ENCODE assay signal across 26 mouse cellular contexts in the genomic region with DNA sequence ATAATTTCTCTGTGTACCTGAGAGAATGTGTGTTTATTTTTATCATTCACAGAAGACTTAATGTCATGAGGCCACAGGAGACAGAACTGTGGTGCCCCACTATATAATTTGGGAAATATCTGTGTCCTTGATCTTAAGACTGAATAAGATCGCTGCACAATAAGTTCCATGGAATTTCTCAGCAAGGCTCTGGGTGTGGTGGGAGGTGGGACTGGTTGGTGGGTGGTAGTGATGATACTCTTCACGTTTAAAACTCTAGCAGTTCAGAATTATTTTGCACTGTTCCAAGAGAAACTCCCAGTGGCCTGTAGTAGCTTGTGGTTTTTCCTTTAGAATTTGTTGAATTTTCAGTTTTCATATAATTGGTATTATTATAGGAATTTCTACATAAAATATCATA.
DNase-seq lines count a peak whose midpoint lies in the region; ATAC-seq lines count a peak whose summit lies in the region.
"Had no signal": no experiment of that assay in that cellular context is flagged by ENCODE, and none has a peak within 500 bp of the region (broad histone marks: within the 10 kb centered on the region; RNA-seq: fewer than 3 reads in every experiment).

No protein-coding gene starts in this region.

- H3K4me1 ChIP-seq in kidney, embryonic 16.5 days (ENCODE audit: insufficient read depth, low read length): no peaks in the 10 kb centered on the region
- H3K4me1 ChIP-seq: forebrain, embryonic 10.5 days; forebrain, embryonic 13.5 days; heart, embryonic 10.5 days; heart, embryonic 13.5 days had no signal

- intact Hi-C loops in left cerebral cortex, postnatal 10 days (cut with DNase I): no loop called here

- no peaks in the 10 kb centered on the region for H3K27me3 ChIP-seq in kidney, embryonic 16.5 days (ENCODE audit: insufficient read depth, low read length)
- H3K27me3 ChIP-seq: forebrain, embryonic 13.5 days; heart, embryonic 13.5 days had no signal

- H3K27ac ChIP-seq in kidney, embryonic 16.5 days (ENCODE audit: low read length): no peak overlapping the region
- H3K27ac ChIP-seq: forebrain, embryonic 10.5 days; forebrain, embryonic 13.5 days; heart, adult 2 months; heart, embryonic 10.5 days; heart, embryonic 13.5 days; hindbrain, embryonic 14.5 days; hindbrain, postnatal 0 days had no signal

- H3K4me3 ChIP-seq in kidney, embryonic 16.5 days (ENCODE audit: low read length): no peak overlapping the region
- H3K4me3 ChIP-seq: forebrain, embryonic 10.5 days; forebrain, embryonic 13.5 days; heart, adult 2 months; heart, embryonic 10.5 days; heart, embryonic 13.5 days had no signal

- 74% methylated on average over 2 of the region's 2 CpGs for WGBS in kidney, embryonic 16.5 days

- no peaks in the 10 kb centered on the region for H3K9me3 ChIP-seq in kidney, embryonic 16.5 days (ENCODE audit: low read length)
- H3K9me3 ChIP-seq: forebrain, embryonic 10.5 days; forebrain, embryonic 13.5 days; heart, embryonic 10.5 days; heart, embryonic 13.5 days had no signal

- H3K36me3 ChIP-seq in kidney, embryonic 16.5 days (ENCODE audit: insufficient read depth, low read length): no peaks in the 10 kb centered on the region
- H3K36me3 ChIP-seq: forebrain, embryonic 10.5 days; heart, embryonic 10.5 days; heart, embryonic 13.5 days had no signal

- H3K4me2 ChIP-seq in kidney, embryonic 16.5 days (replicated peaks; ENCODE audit: low read depth, low read length): no peak overlapping the region
- H3K4me2 ChIP-seq: forebrain, embryonic 13.5 days; heart, embryonic 13.5 days; hindbrain, embryonic 14.5 days had no signal

- no peak for DNase-seq in frontal cortex, postnatal 25 days (ENCODE audit: low spot score in 2 of 2)
- DNase-seq in left cerebral cortex, adult 11 months (ENCODE audit: low spot score): peak; percentile 7
- DNase-seq in left cerebral cortex, postnatal 10 days (ENCODE audit: extremely low spot score in 1 of 2, low spot score in 2 of 2): no peak
- DNase-seq in right cerebral cortex, adult 18-20 months: peak; percentile 32
- no peak for DNase-seq in right cerebral cortex, postnatal 10 days (ENCODE audit: low spot score in 2 of 2)
- DNase-seq in telencephalon, adult 2 months (ENCODE audit: low read depth, low spot score): peak; percentile 10
- DNase-seq: adrenal gland, adult 8-10 months; adrenal gland, postnatal 25 days; cerebellum, adult 18-20 months; cerebellum, adult 9-10 months; cerebellum, postnatal 14 days; gastrocnemius, postnatal 10 days; gastrocnemius, postnatal 36 days; heart, adult 2 months; heart, postnatal 14 days; heart, postnatal 4 days had no signal

- H3K9ac ChIP-seq in kidney, embryonic 16.5 days (replicated peaks; ENCODE audit: low read length): no peak overlapping the region
- H3K9ac ChIP-seq: forebrain, embryonic 13.5 days; heart, embryonic 13.5 days; hindbrain, embryonic 14.5 days had no signal

- ATAC-seq in frontal cortex, adult (ENCODE audit: low TSS enrichment): peak; percentile 90
- ATAC-seq in kidney, embryonic 16.5 days (ENCODE audit: low FRiP score, low TSS enrichment): no peak
- ATAC-seq: activated CD4-positive, CD25-positive, alpha-beta regulatory T cell, adult 4 months; forebrain, embryonic 13.5 days; forebrain, embryonic 16.5 days; hindbrain, postnatal 0 days had no signal

Comparison
In these comparisons a context has a peak if more than half of its experiments do, and no peak if none do; other contexts are left out.
1. DNase-seq: peak in left cerebral cortex, adult 11 months (single experiment), right cerebral cortex, adult 18-20 months (single experiment) and telencephalon, adult 2 months (single experiment); none in frontal cortex, postnatal 25 days (0 of 2), left cerebral cortex, postnatal 10 days (0 of 2) and right cerebral cortex, postnatal 10 days (0 of 2).